Mouse (Mus musculus): ENCODE data around the gene Rai1.

Gene Rai1

GRCm38 (mm10) chr11:60172074-60172473 lies 67.3 kb downstream of the Rai1 start:
- DNase-seq = no peak

- DNase-seq = no peak
These were observed 68.9 kb downstream of the Rai1 start for GRCm38 (mm10) chr11:60173606-60174184.

DNA sequence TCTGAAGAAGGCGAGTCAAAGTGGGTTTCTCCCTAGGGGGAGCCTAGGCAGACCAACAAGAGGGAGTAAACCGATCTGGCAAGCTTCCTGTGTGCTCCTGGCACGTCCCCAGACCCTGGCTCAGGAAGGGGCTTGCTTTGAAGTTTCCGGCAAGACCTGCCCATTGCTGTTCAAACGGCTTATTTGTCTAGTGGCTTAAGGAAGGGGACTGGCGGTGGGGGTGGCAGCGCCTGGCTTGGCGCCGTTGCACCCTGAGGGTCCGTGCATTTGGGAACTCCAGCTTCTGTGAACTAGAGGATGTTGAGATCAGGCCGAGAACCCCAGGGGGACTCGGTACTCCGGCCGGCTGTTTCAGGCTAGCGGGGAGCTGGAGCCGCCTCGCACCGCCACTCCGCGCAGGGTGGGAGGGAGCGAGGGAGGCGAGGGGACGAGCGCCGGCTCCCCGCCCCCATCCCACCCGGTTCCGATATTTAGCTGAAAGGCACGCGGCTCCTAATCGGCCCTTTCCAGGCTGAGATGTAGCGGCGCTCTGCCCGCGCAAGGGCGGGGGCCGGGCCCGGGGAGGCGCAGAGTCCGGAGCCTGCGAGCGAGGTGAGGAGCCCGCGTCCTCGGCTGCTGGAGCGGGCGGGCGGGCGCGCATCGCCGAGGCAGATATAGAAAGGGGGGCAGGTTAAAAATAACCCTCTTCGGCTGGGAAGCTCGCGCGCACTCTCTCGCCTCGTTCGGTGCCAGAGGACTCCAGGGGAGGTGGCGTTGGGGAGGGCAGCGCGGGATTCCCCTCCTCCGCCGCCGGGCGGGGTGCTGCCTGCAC lies 70.8 kb downstream of the Rai1 start:
- peak; percentile 80 for DNase-seq

DNA sequence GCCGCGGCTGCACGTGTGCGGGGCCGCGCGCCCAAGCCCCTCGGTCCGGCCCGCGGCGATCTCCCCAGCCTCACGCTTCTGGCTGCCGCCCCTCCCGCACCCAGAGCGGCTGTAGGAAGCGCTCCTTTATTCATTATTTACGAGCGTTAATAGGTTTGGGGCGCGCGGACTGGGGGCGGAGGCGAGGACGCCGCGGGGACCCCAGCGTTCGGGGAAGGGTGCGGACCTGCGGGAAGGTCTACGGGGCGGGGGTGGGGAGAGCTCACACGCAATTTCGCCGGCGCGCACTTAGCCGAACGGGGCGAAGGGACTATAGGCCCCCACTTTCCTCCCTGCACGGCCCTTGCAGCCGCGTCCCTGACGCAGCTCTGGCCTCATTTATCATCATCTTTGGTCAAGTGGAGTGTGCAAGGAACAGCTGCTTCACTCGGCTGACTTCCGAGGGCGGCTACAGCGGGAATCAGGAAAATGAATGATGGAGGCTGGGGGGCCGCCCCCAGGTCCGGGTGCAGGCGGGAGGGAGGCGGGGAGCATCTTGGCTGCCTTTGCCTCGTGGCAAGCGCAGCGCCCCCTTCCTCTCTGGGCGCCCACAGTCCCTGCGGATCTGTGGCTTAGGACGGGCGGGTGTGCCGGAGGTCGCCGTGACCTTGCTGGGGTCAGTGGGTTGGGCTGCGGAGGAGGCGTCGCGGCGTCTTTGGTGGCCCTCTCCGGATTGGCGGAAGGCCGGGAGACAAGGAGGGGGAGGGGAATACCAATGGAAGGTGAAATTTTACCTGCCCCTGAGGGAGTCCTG lies 71.6 kb downstream of the Rai1 start:
- peak; percentile 76 for DNase-seq

- peak; percentile 33 for DNase-seq
These were observed 72.3 kb downstream of the Rai1 start for GRCm38 (mm10) chr11:60176975-60177657.

DNA sequence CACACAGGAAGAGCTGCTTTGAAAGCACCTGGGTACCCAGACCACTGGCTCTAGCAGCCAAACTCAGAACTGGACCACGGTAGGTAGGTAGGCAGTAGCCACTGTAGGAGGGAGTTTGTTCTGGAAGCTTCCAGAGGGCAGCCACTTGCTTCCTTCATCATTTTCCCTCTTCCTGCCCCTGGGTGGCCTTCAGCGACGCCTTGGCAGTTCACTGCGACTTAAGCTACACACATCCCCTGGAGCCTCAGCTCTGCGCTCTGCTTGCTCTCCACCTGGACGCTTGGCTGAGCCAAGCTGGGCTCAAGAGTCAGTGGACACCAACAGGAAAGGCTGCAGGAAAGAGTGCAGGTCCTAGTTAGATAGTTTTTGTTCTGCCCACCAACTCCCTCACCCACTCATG lies 73.2 kb downstream of the Rai1 start:
- DNase-seq = no peak

GRCm38 (mm10) chr11:60178506-60178905 lies 73.7 kb downstream of the Rai1 start:
- no peak for DNase-seq

GRCm38 (mm10) chr11:60182116-60182670 lies 77.4 kb downstream of the Rai1 start:
- DNase-seq = no peak

- no peak for DNase-seq
These were observed 77.9 kb downstream of the Rai1 start for GRCm38 (mm10) chr11:60182741-60183140.

DNA sequence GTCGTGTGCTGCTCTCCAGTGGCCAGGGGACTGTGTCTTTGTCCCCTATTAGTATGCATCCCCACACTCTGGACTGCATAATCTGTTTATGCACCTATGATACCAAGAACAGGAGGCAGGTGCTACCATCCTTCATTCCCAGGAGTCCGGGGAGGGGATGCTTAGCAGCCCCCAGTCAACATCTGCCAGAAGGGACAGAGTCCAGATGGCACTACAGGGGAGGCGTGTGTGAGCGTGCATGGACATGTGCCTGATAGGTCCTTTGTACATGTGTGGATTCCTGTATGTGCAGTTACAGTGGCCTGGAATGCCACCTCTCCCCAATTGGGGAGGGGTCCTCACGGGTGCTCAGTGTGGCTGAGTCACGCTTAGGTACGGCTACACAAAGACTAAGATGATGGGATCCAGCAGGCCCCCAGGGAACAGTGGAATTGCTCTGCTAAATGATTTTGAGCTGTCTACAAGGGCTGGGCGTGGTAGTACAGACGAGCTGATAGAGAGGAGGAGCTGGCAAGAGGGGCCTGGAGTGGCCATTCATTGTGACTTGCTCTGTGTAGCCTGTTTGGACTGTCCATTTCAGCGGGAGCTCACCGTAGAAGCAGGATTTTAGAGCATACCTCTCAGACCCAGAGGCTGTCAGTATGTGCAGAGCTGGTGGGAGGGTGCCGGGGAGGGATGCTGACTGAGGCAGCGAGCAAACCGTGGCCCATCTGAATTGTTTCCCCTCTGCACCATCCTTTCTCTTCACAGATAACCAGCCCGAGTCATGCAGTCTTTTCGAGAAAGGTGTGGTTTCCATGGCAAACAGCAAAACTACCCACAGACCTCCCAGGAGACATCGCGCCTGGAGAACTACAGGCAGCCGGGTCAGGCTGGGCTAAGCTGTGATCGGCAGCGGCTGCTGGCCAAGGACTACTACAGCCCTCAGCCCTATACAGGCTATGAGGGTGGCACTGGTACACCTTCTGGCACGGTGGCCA lies 79.8 kb downstream of the Rai1 start:
- DNase-seq = no peak

DNA sequence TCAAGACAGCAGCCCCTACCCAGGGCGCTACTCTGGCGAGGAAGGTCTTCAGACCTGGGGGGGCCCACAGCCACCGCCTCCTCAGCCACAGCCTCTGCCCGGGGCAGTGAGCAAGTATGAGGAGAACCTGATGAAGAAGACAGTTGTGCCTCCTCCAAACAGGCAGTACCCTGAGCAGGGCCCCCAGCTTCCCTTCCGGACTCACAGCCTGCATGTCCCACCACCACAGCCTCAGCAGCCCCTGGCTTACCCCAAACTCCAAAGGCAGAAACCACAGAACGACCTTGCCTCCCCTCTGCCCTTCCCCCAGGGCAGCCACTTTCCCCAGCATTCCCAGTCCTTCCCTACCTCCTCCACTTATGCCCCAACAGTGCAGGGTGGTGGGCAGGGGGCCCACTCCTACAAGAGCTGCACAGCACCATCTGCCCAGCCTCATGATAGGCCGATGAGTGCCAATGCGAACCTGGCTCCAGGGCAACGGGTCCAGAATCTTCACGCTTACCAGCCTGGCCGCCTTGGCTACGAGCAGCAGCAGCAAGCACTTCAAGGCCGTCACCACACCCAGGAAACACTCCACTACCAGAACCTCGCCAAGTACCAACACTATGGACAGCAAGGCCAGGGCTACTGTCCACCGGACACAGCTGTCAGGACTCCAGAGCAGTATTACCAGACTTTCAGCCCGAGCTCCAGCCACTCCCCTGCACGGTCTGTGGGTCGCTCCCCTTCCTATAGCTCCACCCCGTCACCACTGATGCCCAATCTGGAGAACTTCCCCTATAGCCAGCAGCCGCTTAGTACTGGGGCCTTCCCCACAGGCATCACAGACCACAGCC lies 80.8 kb downstream of the Rai1 start:
- no peak for DNase-seq

GRCm38 (mm10) chr11:60187070-60187469 lies 82.3 kb downstream of the Rai1 start:
- no peak for DNase-seq

- no peak for DNase-seq
These were observed 83.6 kb downstream of the Rai1 start for GRCm38 (mm10) chr11:60188275-60188853.

DNA sequence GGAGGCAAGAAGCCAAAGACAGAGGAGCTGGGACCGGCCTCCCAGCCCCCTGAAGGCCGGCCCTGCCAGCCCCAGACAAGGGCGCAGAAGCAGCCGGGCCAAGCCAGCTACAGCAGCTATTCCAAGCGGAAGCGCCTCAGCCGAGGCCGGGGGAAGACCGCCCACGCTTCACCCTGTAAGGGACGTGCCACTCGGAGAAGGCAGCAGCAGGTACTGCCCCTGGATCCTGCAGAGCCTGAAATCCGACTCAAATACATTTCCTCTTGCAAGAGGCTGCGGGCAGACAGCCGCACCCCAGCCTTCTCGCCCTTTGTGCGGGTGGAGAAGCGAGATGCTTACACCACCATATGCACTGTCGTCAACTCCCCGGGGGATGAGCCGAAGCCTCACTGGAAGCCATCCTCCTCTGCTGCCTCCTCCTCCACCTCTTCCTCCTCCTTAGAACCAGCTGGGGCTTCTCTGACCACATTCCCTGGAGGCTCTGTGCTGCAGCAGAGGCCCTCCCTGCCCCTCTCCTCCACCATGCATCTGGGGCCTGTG lies 84.8 kb downstream of the Rai1 start:
- no peak for DNase-seq

- DNase-seq = no peak
These were observed 85.3 kb downstream of the Rai1 start for GRCm38 (mm10) chr11:60190055-60190641.

- DNase-seq = no peak
These were observed 87.7 kb downstream of the Rai1 start for GRCm38 (mm10) chr11:60192534-60192933.

- DNase-seq = no peak
These were observed 88.7 kb downstream of the Rai1 start for GRCm38 (mm10) chr11:60193556-60193955.

DNA sequence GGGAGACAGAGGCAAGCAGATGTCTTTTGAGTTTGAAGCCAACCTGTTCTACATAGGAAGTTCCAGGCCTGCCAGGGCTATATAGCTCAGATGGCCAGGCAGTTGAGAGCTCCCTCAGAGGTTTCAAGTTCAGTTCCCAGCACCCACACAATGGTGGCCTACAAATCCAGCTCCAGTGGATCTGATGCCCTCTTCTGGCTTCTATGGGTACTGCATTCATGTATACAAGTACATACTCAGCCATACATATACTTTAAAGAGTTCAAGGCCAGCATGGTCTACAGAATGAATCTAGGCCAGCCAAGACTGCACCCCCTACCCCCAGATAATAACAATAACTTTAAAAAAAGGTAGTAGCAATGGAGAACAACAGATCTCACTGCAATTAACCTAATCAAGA lies 90.3 kb downstream of the Rai1 start:
- no peak for DNase-seq

DNA sequence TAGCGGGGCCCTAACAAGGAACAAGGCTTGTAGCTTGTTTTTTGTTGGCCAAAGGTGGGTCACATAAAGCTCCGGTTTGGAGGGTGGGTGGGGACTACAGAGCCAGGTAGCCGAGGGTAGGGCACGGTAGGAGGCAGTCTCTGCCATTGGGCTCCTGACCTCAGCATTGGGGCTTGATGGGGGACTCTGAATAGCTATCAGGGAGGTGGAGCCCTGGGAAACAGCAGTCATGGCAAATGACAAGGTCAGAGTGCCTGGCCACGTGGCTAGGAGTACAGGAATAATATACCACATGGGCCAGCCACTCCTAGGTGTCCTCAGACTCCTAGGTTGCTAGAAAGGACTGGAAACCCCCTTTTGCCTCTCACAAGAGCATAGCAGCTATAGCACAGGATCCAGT lies 91.5 kb downstream of the Rai1 start:
- DNase-seq = no peak
